Mouse (Mus musculus): ENCODE data around the gene Psmb2. TPM values are rescaled to one million over a fixed set of nuclear protein-coding genes. Genes with fewer than 3 reads are reported as not detected.
A peak's percentile ranks its signal among the peaks of the same experiment; 100 is the strongest.

Gene Psmb2
- total RNA-seq, 2 experiments from 2014 or later = 188 to 339 TPM

DNA sequence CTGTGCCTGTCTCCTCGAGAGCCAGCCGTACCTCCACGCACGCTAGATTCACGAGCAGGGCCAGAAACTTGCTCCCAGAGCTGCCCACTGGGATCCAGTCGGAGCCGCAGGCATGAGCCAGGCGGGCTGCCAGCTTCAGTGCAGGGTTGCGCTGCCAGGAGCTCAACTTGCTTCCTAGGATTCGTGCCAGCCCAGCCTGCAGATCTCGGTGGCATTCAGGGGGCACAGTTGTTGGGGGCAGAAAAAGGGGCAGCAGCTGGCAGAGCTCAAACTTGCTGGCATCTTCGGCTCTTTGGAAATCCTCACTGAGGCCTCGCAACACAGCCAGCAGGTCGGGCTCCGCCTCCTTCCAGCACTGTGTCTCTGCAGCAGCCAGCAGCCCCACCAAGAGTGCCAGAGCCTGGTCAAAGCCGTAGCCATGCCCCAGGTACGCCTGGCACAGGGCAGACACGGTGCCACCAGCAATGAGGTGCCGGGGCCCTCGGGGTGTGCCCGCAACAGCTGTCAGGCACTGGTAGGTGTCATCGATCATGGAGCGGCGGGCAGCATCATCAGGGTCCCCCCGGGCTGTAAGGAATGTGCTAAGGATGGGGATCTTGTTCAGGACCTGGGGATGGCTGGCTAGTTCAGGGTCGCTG, 72.7 kb downstream of the Psmb2 start:
- ATAC-seq (replicated peaks; ENCODE audit: low FRiP score, low TSS enrichment, poor library complexity, severe bottlenecking) = no peak

DNA sequence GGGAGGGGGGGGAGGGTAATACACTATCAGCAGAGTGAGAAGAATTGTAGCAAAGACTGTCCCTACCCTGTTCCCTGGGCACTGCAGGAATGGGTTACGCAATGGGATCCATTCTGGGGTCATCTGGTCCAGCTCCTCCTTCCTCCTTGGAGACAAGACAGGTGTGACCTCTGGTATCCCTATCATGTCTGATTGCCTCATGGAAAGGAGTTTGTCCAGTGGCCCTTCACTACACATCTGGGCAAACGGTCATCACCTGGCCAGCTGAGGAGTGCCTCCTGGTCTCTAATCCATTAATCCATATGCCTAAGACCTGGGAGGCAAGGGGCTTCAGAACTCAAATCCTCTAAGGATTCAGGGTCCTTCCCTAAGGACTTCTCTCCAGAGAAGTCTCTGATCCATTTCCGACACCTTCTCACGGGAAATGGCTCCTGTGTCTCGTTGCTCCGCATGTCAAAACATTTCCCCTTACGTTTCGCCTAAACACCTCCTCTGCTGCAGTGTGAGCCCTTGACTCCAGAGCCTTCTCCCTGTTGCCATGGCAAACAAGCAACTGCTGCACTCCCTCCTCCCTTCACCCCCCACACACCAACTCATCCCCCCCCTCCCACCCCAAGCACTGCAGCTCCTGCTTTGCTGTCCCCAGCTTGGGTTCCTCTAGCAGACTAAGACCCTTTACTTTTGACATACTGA, 73.6 kb downstream of the Psmb2 start:
- ATAC-seq (replicated peaks; ENCODE audit: low FRiP score, low TSS enrichment, poor library complexity, severe bottlenecking) = no peak

DNA sequence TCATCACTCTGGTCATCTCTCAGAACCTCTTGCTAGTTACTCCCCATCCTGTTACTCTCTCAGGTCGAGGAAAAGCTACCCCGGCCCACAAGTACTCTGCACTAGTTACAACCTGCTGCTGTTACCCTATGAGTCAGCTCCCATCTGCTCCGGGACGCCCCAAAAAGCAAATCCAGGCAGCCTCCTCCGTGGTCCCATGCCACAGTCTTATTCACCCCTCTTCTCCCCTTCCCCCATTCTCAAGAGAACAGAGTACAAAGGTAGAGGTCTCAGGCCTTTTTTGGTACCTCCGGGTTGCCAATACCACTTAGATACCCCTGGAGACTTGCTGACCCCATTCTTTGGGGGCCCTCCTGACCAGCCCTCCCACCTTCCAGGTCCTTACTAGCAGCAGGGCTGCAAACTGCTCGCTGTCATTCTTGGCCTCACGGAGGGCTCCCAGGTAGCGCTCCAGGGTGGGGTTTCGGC, 74.2 kb downstream of the Psmb2 start:
- no peak for ATAC-seq (replicated peaks; ENCODE audit: low FRiP score, low TSS enrichment, poor library complexity, severe bottlenecking)

DNA sequence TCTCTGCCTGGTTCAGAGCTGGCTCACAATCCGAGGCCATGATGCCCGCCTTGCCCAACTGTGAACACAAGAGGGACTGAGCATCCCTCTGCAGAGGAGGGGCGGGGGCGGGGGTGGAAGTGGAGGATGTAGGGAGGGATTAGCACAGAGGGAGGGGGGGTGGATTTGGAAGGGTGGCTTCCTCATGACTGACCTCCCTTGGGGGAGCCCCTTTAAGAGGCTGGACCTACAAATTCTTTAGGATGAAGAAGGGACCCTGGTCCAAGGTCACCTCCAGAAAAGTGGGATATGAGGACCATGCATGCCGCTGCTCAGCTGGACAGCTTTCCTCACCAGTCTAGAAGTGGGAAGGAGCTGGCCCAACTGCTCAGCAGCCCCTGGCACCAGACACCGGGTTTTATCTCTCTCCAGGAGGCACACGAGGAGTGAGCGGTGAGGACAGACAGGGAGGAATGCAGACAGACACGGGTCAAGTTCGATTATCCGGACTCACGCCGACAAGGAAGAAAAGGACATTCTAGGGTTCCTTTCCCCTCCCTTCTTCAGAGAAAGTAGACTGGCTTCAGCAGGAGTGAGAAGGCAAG, 74.7 kb downstream of the Psmb2 start:
- ATAC-seq (replicated peaks; ENCODE audit: low FRiP score, low TSS enrichment, poor library complexity, severe bottlenecking) = no peak

DNA sequence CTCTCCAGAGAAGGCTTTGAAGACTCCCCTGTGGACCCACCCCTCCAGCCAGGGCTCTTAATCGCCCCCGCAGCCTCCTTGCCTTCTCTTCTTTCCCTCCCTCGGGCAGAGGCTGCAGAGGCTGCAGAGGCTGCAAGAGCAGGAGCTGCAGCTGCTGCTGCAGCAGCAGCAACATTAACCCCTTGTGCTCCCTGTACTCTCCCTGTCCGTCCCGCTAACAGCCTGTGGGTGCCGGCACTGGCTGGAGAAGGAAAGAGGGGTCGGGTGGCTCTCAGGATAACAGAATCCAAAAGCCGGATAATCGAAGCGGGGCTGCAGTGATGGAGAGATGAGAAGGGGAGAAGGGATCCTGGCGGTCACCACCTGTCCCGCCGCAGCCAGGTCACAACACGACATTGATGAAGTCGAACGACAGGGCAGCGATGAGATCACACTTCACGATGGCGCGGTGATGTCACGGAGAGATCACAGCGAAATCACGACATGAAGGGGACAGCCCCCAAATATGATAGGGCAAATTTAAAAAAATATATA, 75.2 kb downstream of the Psmb2 start:
- peak; percentile 25; the same call in 1 of the 2 replicates for ATAC-seq (replicated peaks; ENCODE audit: low FRiP score, low TSS enrichment, poor library complexity, severe bottlenecking)

DNA sequence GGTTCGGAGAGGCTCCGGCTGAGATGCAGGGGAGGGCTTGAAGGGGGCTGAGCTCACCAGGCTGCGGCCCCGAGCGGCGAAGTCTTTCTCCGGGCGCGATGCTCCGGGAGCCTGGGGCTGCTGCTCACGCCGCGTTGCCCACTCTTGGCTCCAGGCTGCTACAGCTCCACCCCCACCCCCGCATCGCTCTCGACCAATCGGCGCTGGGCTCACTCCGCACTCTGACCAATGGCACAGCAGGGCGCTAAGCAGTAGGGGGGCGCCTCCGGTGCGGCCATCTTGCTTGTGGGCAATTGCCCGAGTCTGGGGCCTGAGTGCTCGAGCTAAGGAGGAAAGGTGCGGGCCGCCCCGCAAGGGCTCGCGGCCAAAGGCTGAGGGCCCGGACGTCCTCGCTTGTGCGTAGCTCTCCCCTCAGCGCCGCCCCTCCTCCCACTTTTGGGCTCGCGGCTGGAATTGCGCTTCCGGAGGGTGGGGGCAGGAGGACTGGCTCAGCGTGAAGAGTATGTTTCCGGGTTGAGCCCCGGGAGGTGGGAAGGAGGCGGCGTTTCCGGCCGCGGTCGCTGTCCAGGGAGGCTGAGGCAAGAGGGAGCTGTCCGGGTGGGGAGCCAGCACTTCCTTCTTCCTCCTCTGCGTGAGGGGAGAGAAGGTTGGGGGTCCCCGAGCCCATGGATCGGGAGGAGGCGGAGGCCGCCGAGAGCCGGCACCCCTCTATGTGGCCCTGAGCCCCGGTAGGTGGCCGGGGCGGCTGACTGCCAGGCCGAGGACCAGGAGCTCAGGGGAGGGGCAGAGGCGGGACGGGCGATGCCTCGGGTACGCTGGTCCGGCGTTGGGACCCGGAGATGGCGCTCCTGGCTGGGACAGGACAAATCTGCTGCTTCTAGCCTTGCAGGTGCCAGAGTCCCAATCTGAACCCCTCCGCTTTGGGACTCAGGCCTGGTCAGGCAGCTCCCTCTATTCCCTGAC, 76.1 kb downstream of the Psmb2 start, which contains the start of the genes Ncdn and AU040320:
TSS of gene Ncdn (minus strand) at position 171 of the 963 bp plus-strand sequence.
TSS of gene AU040320 (plus strand) at position 277 of the 963 bp plus-strand sequence.
- ATAC-seq (replicated peaks; ENCODE audit: low FRiP score, low TSS enrichment, poor library complexity, severe bottlenecking) = peak; percentile 94

DNA sequence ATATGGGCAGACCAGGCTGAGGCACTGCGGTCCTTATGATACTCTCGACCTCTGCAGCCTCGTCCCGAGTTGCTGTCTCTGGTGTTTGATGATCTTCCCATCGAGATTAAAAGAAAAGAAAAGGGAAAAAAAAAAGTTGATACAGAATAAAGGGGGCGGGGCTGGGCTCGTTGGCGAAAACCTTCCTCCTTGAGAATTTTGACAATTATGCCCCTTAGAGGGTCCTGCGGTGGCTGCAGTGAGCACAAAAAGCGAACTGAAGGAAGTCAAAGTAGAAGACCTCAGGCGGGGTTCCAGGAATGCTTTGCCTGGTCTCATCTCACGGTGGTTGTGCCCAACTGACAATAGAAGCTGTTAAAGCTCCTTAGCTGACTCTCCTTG, 76.8 kb downstream of the Psmb2 start:
- ATAC-seq (replicated peaks; ENCODE audit: low FRiP score, low TSS enrichment, poor library complexity, severe bottlenecking) = no peak

DNA sequence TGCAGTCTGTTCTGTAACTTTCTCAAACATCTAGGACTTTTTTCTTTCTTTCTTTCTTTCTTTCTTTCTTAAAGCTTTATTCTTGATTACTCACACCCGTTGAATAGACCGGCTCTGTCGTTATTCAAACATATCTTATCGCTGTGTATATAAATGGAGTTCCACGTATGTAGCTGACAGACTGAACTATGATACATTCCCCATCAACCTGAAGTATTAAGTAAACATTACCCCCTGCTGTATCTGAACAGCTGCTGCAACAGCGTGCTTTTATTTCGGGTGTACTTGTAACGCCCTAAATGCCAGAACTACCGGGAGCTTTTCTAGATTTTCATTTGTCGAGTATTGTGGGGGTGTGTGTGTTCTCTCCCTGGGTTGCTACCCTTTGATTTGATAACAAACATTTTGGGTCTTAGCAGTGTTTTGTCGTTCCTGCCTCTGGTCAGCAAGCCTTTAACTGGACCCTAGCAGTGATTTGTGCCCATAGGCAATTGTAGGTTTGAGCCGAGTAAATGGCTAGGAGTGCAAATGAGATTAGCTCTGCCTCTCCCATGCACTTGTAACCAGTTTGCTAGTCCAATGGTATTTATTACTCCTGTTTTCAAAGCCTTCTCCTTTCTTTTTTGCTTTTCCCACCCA, 77.4 kb downstream of the Psmb2 start:
- ATAC-seq (replicated peaks; ENCODE audit: low FRiP score, low TSS enrichment, poor library complexity, severe bottlenecking) = no peak

DNA sequence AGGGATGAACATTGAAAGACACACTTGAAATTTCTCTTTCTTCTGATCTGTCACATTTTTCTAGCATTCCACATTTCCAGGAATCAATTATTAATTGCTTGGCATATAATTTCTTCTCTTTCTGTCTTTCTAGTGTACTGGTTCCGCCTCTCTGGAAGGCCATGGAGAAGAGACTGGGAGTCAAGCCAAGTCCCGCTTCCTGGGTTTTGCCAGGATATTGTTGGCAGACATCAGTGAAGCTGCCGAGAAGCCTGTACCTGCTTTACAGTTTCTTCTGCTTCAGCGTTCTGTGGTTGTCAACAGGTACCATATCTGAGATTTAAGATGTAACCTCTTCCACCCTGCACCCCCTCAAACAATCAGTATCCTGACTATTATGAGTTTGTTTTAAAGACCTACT, 79.3 kb downstream of the Psmb2 start:
- ATAC-seq (replicated peaks; ENCODE audit: low FRiP score, low TSS enrichment, poor library complexity, severe bottlenecking) = no peak

DNA sequence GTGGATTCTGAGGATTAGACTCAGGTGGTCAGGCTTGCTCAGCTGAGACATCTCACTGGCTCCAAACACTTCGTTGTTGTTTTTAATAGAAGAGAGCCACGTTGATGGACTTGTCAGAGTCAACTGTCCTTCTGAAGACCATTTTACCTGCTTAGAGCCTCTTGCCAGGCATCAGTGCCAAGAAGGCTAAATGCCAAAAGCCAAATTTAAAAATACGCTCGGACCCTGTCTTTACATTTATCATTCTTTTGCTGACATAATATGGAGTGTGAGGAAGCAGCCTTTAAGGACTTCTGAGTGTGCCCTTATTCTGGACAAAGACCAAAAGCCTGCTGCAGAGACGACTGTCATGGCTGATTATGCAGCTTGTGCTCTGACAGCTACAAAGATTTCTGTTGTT, 80.9 kb downstream of the Psmb2 start:
- ATAC-seq (replicated peaks; ENCODE audit: low FRiP score, low TSS enrichment, poor library complexity, severe bottlenecking) = no peak

Other genes starting within 250 kb of the Psmb2 start
- 18.0 and 31.5 TPM in 2 replicates for gene Ago3, start 248.1 kb upstream of the Psmb2 start, total RNA-seq (2014; fragmentation: Nextera tagmentation)
- gene Ago3, start 248.1 kb upstream of the Psmb2 start, total RNA-seq (2017) = 3.0 and 20.2 TPM in 2 replicates
- gene Ago1, start 209.0 kb upstream of the Psmb2 start, total RNA-seq (2014; fragmentation: Nextera tagmentation) = 35.3 and 42.6 TPM in 2 replicates
- gene Ago1, start 209.0 kb upstream of the Psmb2 start, total RNA-seq (2017) = 23.3 and 32.2 TPM in 2 replicates
- gene Ago4, start 144.2 kb upstream of the Psmb2 start, total RNA-seq (2014; fragmentation: Nextera tagmentation) = 0.90 and 1.0 TPM in 2 replicates
- 2.0 and 3.5 TPM in 2 replicates for gene Ago4, start 144.2 kb upstream of the Psmb2 start, total RNA-seq (2017)
- 48.9 and 73.1 TPM in 2 replicates for gene Clspn, start 120.7 kb upstream of the Psmb2 start, total RNA-seq (2014; fragmentation: Nextera tagmentation)
- gene Clspn, start 120.7 kb upstream of the Psmb2 start, total RNA-seq (2017) = 92.8 and 119 TPM in 2 replicates
- 0.37 TPM in 1 of 2 replicates, not detected in the other for gene 5730409E04Rik, start 67.8 kb upstream of the Psmb2 start, total RNA-seq (2014; fragmentation: Nextera tagmentation)
- gene 5730409E04Rik, start 67.8 kb upstream of the Psmb2 start, total RNA-seq (2017) = 0.53 TPM in 1 of 2 replicates, not detected in the other
- gene Tfap2e, start 58.6 kb downstream of the Psmb2 start, total RNA-seq (2014; fragmentation: Nextera tagmentation) = not detected in 2 replicates
- not detected in 2 replicates for gene Tfap2e, start 58.6 kb downstream of the Psmb2 start, total RNA-seq (2017)
- 14.3 and 22.2 TPM in 2 replicates for gene Ncdn, start 75.8 kb downstream of the Psmb2 start, total RNA-seq (2014; fragmentation: Nextera tagmentation)
- gene Ncdn, start 75.8 kb downstream of the Psmb2 start, total RNA-seq (2017) = 5.9 and 11.7 TPM in 2 replicates
- gene AU040320, start 75.9 kb downstream of the Psmb2 start, total RNA-seq (2014; fragmentation: Nextera tagmentation) = 24.1 and 25.1 TPM in 2 replicates
- 9.7 and 20.0 TPM in 2 replicates for gene AU040320, start 75.9 kb downstream of the Psmb2 start, total RNA-seq (2017)

Data from megakaryocyte-erythroid progenitor cell, adult 5-6 weeks (primary cell).